Mouse (Mus musculus): ENCODE data around the gene Tmem108. TPM values are rescaled to one million over a fixed set of nuclear protein-coding genes. Genes with fewer than 3 reads are reported as not detected.

The Tmem108 gene
- total and polyA plus RNA-seq, 3 experiments: 4.6 to 9.1 (median 4.7) TPM

DNA sequence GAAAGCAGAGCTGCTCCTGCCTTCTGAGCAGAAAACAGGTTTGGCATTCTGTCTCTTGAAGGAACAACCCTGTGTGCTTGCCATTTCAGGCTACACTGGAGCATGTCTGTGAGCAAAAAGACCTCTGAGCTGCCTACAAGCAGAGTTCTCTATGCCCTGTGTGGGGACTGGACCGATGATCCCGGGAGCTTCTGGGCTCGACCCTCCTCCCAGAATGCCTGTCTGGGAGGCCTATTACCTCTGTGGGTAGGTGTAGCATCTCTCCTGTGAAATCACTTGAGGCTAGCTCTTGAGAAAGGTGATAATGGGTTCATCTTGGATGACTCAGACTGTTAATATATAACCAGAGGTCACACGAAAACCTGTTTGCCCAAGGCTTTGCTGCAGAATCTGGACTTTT lies 19.0 kb upstream of the Tmem108 start:
- Histone ChIP-seq H3K9ac (ENCODE audit: low read depth, low read length) (no peak overlapping the region), H3K27ac (no peak overlapping the region), H3K4me1 (ENCODE audit: control insufficient read depth, insufficient read depth, low read length) (no peaks in the 10 kb centered on the region), H3K36me3 (ENCODE audit: control insufficient read depth, insufficient read depth, low read length) (no peaks in the 10 kb centered on the region), H3K79me2 (replicated peaks; ENCODE audit: control insufficient read depth, insufficient read depth, low read length) (no peaks in the 10 kb centered on the region), H3K4me3 (no peak overlapping the region), H3K27me3 (ENCODE audit: control insufficient read depth, insufficient read depth, low read length) (no peaks in the 10 kb centered on the region)
- WGBS: 87% methylated on average over 4 of the region's 4 CpGs
- intact Hi-C loops (cut with DNase I): no loop called here
- TF ChIP-seq EP300 (IDR thresholded peaks at IDR 0.05; ENCODE audit: insufficient read depth, low read depth, low read length) (no peak), CTCF (IDR thresholded peaks at IDR 0.05) (no peak), POLR2A (IDR thresholded peaks at IDR 0.05; ENCODE audit: insufficient read depth, low read depth, low read length) (no peak)
- DNase-seq: no peak

DNA sequence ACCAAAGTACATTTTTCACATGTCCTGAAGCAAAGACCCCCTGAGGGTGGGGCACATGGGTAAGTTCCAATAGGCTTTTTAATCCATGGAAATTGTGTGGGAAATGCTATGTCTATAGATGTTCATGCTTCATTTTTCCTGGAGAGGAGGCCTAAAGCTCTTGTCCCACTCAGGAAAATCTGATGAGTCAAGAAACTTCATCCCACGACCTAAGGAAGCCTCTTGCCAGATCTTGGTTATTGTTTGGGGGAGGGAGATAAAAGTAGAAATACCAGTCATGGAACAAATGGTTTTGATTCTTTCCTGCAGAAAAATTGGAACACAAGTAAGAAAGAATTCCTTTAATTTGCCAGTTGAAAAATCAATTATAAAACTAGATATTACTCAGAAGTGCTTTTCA lies 16.5 kb upstream of the Tmem108 start:
- H3K4me3 ChIP-seq: no peak overlapping the region
- H3K79me2 ChIP-seq (replicated peaks; ENCODE audit: control insufficient read depth, insufficient read depth, low read length): no peaks in the 10 kb centered on the region
- no peaks in the 10 kb centered on the region for H3K4me1 ChIP-seq (ENCODE audit: control insufficient read depth, insufficient read depth, low read length)
- WGBS: 27% methylated on average over 1 of the region's 1 CpGs
- H3K27ac ChIP-seq: no peak overlapping the region
- no peak for TF ChIP-seq POLR2A (IDR thresholded peaks at IDR 0.05; ENCODE audit: insufficient read depth, low read depth, low read length)
- no peak for TF ChIP-seq EP300 (IDR thresholded peaks at IDR 0.05; ENCODE audit: insufficient read depth, low read depth, low read length)
- H3K36me3 ChIP-seq (ENCODE audit: control insufficient read depth, insufficient read depth, low read length): no peaks in the 10 kb centered on the region
- H3K9ac ChIP-seq (ENCODE audit: low read depth, low read length): no peak overlapping the region
- intact Hi-C loops (cut with DNase I): no loop called here
- no peaks in the 10 kb centered on the region for H3K27me3 ChIP-seq (ENCODE audit: control insufficient read depth, insufficient read depth, low read length)
- no peak for DNase-seq

- no peaks in the 10 kb centered on the region for H3K4me1 ChIP-seq (ENCODE audit: control insufficient read depth, insufficient read depth, low read length)
- H3K27me3 ChIP-seq (ENCODE audit: control insufficient read depth, insufficient read depth, low read length): peaks cover 4% of the 10 kb centered on the region
- DNase-seq: no peak
- H3K36me3 ChIP-seq (ENCODE audit: control insufficient read depth, insufficient read depth, low read length): no peaks in the 10 kb centered on the region
- H3K79me2 ChIP-seq (replicated peaks; ENCODE audit: control insufficient read depth, insufficient read depth, low read length): no peaks in the 10 kb centered on the region
- peak overlapping the region; percentile 59 for H3K9ac ChIP-seq (ENCODE audit: low read depth, low read length)
- WGBS: under 1% methylated on average over 30 of the region's 30 CpGs
- peak overlapping the region; percentile 39 for H3K4me3 ChIP-seq
- TF ChIP-seq CTCF (IDR thresholded peaks at IDR 0.05) (no peak), POLR2A (IDR thresholded peaks at IDR 0.05; ENCODE audit: insufficient read depth, low read depth, low read length) (no peak), EP300 (IDR thresholded peaks at IDR 0.05; ENCODE audit: insufficient read depth, low read depth, low read length) (no peak)
- intact Hi-C loops (cut with DNase I): loop anchor here (2.0 kb wide), 1 partner anchor 236 kb away; no protein-coding TSS in a partner anchor
- H3K27ac ChIP-seq: peak overlapping the region; percentile 28; the same call in 1 of the 2 replicates
These were observed 476 bp downstream of the Tmem108 start for GRCm38 (mm10) chr9:103761151-103761571.

DNA sequence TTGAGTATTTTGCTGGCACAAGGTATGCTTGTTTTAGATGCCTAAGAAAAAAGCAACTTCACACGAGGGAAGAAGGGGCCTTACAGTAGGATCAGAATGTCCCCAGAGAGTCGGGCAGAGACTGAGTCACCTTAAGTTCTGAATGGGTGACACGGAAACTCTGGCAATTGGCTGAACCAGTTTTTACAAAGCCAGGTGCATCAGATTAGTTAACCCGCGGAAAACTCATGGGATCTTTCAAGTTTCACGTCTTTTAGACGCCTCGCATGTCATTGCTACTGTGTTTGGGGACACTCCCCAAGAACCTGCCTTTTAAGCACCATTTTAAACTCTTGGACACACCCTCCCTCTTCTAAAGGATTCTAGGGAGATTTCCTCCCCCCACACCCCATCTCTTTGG lies 1.3 kb downstream of the Tmem108 start:
- Histone ChIP-seq H3K79me2 (replicated peaks; ENCODE audit: control insufficient read depth, insufficient read depth, low read length) (no peaks in the 10 kb centered on the region), H3K27ac (no peak overlapping the region), H3K27me3 (ENCODE audit: control insufficient read depth, insufficient read depth, low read length) (peaks cover 4% of the 10 kb centered on the region), H3K9ac (ENCODE audit: low read depth, low read length) (no peak overlapping the region), H3K36me3 (ENCODE audit: control insufficient read depth, insufficient read depth, low read length) (no peaks in the 10 kb centered on the region), H3K4me1 (ENCODE audit: control insufficient read depth, insufficient read depth, low read length) (no peaks in the 10 kb centered on the region), H3K4me3 (no peak overlapping the region)
- 29% methylated on average over 8 of the region's 8 CpGs for WGBS
- no peak for DNase-seq
- TF ChIP-seq CTCF (IDR thresholded peaks at IDR 0.05) (no peak), POLR2A (IDR thresholded peaks at IDR 0.05; ENCODE audit: insufficient read depth, low read depth, low read length) (no peak)
- intact Hi-C loops (cut with DNase I): loop anchor here (1.0 to 2.0 kb wide), 2 partner anchors 236 to 266 kb away; no protein-coding TSS in a partner anchor

DNA sequence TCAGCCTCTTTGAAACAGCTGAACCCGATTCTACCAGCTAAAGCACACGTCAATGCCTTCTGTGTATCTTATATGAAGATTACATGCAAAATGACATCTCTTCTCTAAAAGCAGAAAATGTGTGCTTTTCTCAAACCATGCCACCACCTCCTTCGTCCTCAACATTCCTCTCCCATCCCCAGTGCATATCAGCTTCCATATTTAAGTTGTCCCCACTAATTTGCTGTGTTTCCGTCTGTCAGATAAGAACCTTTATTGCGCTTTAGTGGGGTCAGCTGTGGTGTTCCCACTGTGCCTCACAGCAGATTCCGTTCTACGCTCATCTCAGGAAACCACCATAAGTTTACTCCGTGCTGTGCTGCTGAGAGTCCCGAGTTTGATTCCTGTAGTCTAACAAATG lies 1.8 kb downstream of the Tmem108 start:
- H3K36me3 ChIP-seq (ENCODE audit: control insufficient read depth, insufficient read depth, low read length): no peaks in the 10 kb centered on the region
- no peak overlapping the region for H3K27ac ChIP-seq
- intact Hi-C loops (cut with DNase I): loop anchor here (1.0 to 2.0 kb wide), 4 partner anchors 136 to 270 kb away; no protein-coding TSS in a partner anchor
- no peaks in the 10 kb centered on the region for H3K4me1 ChIP-seq (ENCODE audit: control insufficient read depth, insufficient read depth, low read length)
- TF ChIP-seq EP300 (IDR thresholded peaks at IDR 0.05; ENCODE audit: insufficient read depth, low read depth, low read length) (no peak), CTCF (IDR thresholded peaks at IDR 0.05) (no peak), POLR2A (IDR thresholded peaks at IDR 0.05; ENCODE audit: insufficient read depth, low read depth, low read length) (no peak)
- peaks cover 4% of the 10 kb centered on the region for H3K27me3 ChIP-seq (ENCODE audit: control insufficient read depth, insufficient read depth, low read length)
- H3K79me2 ChIP-seq (replicated peaks; ENCODE audit: control insufficient read depth, insufficient read depth, low read length): no peaks in the 10 kb centered on the region
- no peak for DNase-seq
- 33% methylated on average over 9 of the region's 9 CpGs for WGBS
- no peak overlapping the region for H3K4me3 ChIP-seq
- H3K9ac ChIP-seq (ENCODE audit: low read depth, low read length): no peak overlapping the region

GRCm38 (mm10) chr9:103758930-103759695 lies 2.5 kb downstream of the Tmem108 start:
- H3K27me3 ChIP-seq (ENCODE audit: control insufficient read depth, insufficient read depth, low read length): peaks cover 4% of the 10 kb centered on the region
- no peaks in the 10 kb centered on the region for H3K36me3 ChIP-seq (ENCODE audit: control insufficient read depth, insufficient read depth, low read length)
- WGBS: 5% methylated on average over 20 of the region's 20 CpGs
- H3K27ac ChIP-seq: no peak overlapping the region
- no peaks in the 10 kb centered on the region for H3K79me2 ChIP-seq (replicated peaks; ENCODE audit: control insufficient read depth, insufficient read depth, low read length)
- H3K9ac ChIP-seq (ENCODE audit: low read depth, low read length): no peak overlapping the region
- peak; percentile 68 to 69 for DNase-seq
- TF ChIP-seq POLR2A (IDR thresholded peaks at IDR 0.05; ENCODE audit: insufficient read depth, low read depth, low read length) (no peak), EP300 (IDR thresholded peaks at IDR 0.05; ENCODE audit: insufficient read depth, low read depth, low read length) (peak; percentile 92), CTCF (IDR thresholded peaks at IDR 0.05) (peak; percentile 88)
- H3K4me1 ChIP-seq (ENCODE audit: control insufficient read depth, insufficient read depth, low read length): no peaks in the 10 kb centered on the region
- no peak overlapping the region for H3K4me3 ChIP-seq
- intact Hi-C loops (cut with DNase I): loop anchor here (1.0 kb wide), 2 partner anchors 135 to 269 kb away; no protein-coding TSS in a partner anchor
